Mouse (Mus musculus) limb, embryonic 11.5 days (tissue): ENCODE data around the gene Lyrm4. TPM values are rescaled to one million over a fixed set of nuclear protein-coding genes. Genes with fewer than 3 reads are reported as not detected.

ENCODE experiments used
- ATAC-seq: fragments of 200-750 bp; cut with Nextera tagmentation; 2 replicates; pipeline ENCODE4 v1.8.0; 2017; ENCODE audit warnings: low read depth; ENCODE audit not compliant: insufficient number of reproducible peaks, low FRiP score, low TSS enrichment
- DNase-seq: peaks from one replicate; pipeline ENCODE4 v3.0.0-alpha.2; 2015; ENCODE audit warnings: low spot score
- H3K27ac ChIP-seq: fragments of 300-500 bp; sonication (generic); replicated peaks from 2 replicates; pipeline ENCODE4 v1.5.1; 2014; ENCODE audit warnings: low read depth, mild to moderate bottlenecking, low read length
- H3K27me3 ChIP-seq: fragments of 300-500 bp; sonication (generic); 2 replicates; pipeline ENCODE4 v1.6.1; 2014; ENCODE audit warnings: mild to moderate bottlenecking, low read length, mixed read lengths; ENCODE audit not compliant: control insufficient read depth, insufficient read depth
- H3K36me3 ChIP-seq: fragments of 300-500 bp; sonication (generic); 2 replicates; pipeline ENCODE4 v1.6.1; 2014; ENCODE audit warnings: mild to moderate bottlenecking, low read length, moderate library complexity, mixed read lengths; ENCODE audit not compliant: control insufficient read depth, insufficient read depth
- H3K4me1 ChIP-seq: fragments of 300-500 bp; sonication (generic); 2 replicates; pipeline ENCODE4 v1.6.1; 2014; ENCODE audit warnings: low read length, mixed read lengths; ENCODE audit not compliant: control insufficient read depth, insufficient read depth
- H3K4me2 ChIP-seq: fragments of 300-500 bp; sonication (generic); 2 replicates; pipeline ENCODE4 v1.6.1; 2014; ENCODE audit warnings: low read depth, mild to moderate bottlenecking, moderate library complexity; ENCODE audit not compliant: severe bottlenecking
- H3K4me3 ChIP-seq: fragments of 300-500 bp; sonication (generic); 2 replicates; pipeline ENCODE4 v1.5.1; 2014; ENCODE audit warnings: low read depth, low read length
- H3K9ac ChIP-seq: fragments of 300-500 bp; sonication (generic); 2 replicates; pipeline ENCODE4 v1.6.1; 2014; ENCODE audit warnings: mild to moderate bottlenecking, low read length
- H3K9me3 ChIP-seq: fragments of 300-500 bp; sonication (generic); 2 replicates; pipeline ENCODE4 v1.6.1; 2016; ENCODE audit warnings: low read length; ENCODE audit not compliant: control insufficient read depth
- WGBS: fragments of 180-500 bp; shearing (Covaris S2); extraction: QIAGEN DNeasy Blood & Tissue Kit; methylation state at CpG from one replicate; pipeline ENCODE4 v1.1.7; 2014; 5-methylcytosine and 5-hydroxymethylcytosine counted together
- polyA plus RNA-seq: library from polyadenylated mRNA; unstranded; fragments of >200 nt; fragmentation: Nextera tagmentation; extraction: Ambion mirVana; gene quantifications from 2 replicates; pipeline ENCODE4 v1.2.1, GENCODE M21; 2014

Gene Lyrm4
- polyA plus RNA-seq, 1 experiment from 2014 or later: 20.6 TPM

DNA sequence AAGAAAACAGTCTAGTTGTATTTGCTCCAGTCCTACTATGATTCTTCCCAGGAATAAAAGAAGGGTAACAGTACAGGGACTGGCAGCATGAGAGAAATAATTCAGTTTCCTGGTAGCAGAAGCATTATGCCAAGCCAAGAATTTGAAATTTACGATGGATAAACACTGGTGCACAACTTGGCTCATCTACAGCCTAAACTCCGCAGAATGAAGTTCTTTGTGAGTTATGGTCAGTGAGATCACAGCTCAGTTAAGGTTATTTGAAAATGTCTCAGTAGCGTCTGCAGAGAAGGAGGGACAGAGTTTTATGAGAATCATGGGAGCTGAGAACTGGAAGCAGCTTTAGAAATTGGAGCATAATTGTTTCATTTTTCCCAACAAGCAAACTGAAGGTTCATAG lies 31.4 kb downstream of the Lyrm4 start:
- no peaks in the 10 kb centered on the region for H3K27me3 ChIP-seq
- H3K4me1 ChIP-seq: no peaks in the 10 kb centered on the region
- 85% methylated on average over 3 of the region's 3 CpGs for WGBS
- ATAC-seq (no peak), DNase-seq (no peak)
- H3K4me3 ChIP-seq: no peak overlapping the region
- no peak overlapping the region for H3K9ac ChIP-seq
- no peaks in the 10 kb centered on the region for H3K36me3 ChIP-seq
- no peak overlapping the region for H3K27ac ChIP-seq
- H3K4me2 ChIP-seq: no peak overlapping the region
- H3K9me3 ChIP-seq: no peaks in the 10 kb centered on the region

DNA sequence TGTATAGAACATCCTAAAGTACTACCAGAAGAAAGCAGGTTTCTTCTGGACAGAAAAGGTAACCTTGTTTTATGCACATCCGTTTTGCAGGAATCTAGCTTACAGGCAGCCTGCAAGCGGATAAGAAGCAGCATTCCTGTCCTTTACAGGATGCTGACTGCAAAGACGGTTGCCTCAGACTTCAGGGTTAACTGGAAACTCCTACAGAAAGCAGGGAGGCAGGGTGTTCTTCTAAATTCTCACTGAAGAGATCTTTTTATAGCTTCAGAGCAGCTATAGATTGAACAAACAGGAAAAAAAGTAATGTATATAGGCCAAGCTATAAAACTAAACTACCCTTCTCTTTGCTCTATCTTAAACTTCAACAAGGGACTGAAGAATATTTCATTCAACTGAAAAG lies 32.6 kb downstream of the Lyrm4 start:
- no peak overlapping the region for H3K9ac ChIP-seq
- H3K4me3 ChIP-seq: no peak overlapping the region
- H3K36me3 ChIP-seq: no peaks in the 10 kb centered on the region
- no peak for ATAC-seq
- DNase-seq: no peak
- no peaks in the 10 kb centered on the region for H3K9me3 ChIP-seq
- no peak overlapping the region for H3K4me2 ChIP-seq
- no peaks in the 10 kb centered on the region for H3K27me3 ChIP-seq
- WGBS: 89% methylated on average over 3 of the region's 3 CpGs
- no peaks in the 10 kb centered on the region for H3K4me1 ChIP-seq
- no peak overlapping the region for H3K27ac ChIP-seq

DNA sequence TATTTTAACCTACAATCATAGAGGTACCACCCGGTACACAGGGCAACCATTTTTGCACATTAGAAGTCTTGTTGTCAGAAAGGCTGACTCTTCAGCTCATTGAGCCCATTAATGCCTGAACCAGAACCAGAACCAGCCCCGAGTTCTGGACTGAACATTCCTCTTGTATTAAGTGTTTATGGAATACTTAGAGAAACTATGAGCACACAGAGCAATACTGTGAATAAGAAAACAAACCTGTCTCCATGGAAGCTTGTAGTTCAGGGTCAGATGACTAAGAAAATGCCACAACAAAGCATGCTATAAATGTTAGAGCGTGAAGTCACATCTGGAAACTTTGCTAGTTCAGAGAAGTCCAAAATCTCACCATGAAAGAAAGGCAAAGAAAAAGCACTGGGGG lies 35.7 kb downstream of the Lyrm4 start:
- no peaks in the 10 kb centered on the region for H3K27me3 ChIP-seq
- H3K4me1 ChIP-seq: no peaks in the 10 kb centered on the region
- H3K27ac ChIP-seq: no peak overlapping the region
- H3K9me3 ChIP-seq: no peaks in the 10 kb centered on the region
- no peak for DNase-seq
- ATAC-seq: no peak
- H3K36me3 ChIP-seq: no peaks in the 10 kb centered on the region
- WGBS: 91% methylated on average over 3 of the region's 3 CpGs
- H3K4me2 ChIP-seq: no peak overlapping the region
- H3K4me3 ChIP-seq: no peak overlapping the region
- H3K9ac ChIP-seq: no peak overlapping the region

DNA sequence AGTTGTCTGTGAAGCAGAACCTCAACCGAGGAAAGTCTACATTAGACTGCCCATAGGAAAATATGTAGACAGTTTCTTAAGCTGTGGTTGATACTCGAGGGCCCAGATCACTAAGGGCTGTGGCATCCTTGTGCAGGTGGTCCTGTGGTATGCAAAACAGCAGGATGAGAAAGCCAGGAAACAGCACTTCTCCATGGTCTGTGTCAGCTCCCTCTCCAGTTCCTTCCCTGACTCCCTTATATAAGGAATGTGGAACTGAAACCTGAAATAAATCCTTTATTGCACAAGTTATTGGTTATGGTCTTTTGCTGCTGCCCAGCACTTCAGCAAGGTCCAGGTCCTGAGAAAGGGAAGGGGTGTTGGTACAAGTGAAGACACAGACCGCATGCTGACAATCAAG lies 42.8 kb downstream of the Lyrm4 start:
- H3K4me3 ChIP-seq: no peak overlapping the region
- H3K27me3 ChIP-seq: no peaks in the 10 kb centered on the region
- 85% methylated on average over 3 of the region's 3 CpGs for WGBS
- no peak overlapping the region for H3K9ac ChIP-seq
- no peaks in the 10 kb centered on the region for H3K4me1 ChIP-seq
- ATAC-seq (no peak), DNase-seq (no peak)
- H3K27ac ChIP-seq: no peak overlapping the region
- H3K4me2 ChIP-seq: no peak overlapping the region
- H3K36me3 ChIP-seq: no peaks in the 10 kb centered on the region
- H3K9me3 ChIP-seq: no peaks in the 10 kb centered on the region

DNA sequence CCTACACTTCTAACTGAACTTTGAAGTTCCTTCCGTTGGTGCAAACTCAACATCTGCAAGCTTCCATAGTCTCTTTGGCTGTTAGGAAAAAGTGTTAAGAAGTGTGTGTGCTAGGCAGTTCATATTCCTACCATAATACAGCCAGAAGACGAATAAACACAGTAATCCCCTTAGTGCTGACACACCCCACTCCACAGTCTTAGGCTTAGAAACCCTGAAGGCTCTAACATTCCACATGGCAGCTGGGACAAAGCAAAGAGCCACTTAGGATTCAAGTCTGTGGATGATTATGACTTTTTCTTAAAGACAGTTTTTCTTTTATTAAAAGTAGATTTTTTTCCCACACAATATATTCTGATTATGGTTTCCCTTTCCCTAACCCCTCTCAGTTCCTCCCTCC lies 50.6 kb downstream of the Lyrm4 start:
- H3K36me3 ChIP-seq: no peaks in the 10 kb centered on the region
- DNase-seq (no peak), ATAC-seq (no peak)
- H3K4me3 ChIP-seq: no peak overlapping the region
- no peaks in the 10 kb centered on the region for H3K9me3 ChIP-seq
- no peak overlapping the region for H3K9ac ChIP-seq
- H3K27ac ChIP-seq: no peak overlapping the region
- no peaks in the 10 kb centered on the region for H3K4me1 ChIP-seq
- H3K4me2 ChIP-seq: no peak overlapping the region
- H3K27me3 ChIP-seq: no peaks in the 10 kb centered on the region
- WGBS: 95% methylated on average over 2 of the region's 2 CpGs

DNA sequence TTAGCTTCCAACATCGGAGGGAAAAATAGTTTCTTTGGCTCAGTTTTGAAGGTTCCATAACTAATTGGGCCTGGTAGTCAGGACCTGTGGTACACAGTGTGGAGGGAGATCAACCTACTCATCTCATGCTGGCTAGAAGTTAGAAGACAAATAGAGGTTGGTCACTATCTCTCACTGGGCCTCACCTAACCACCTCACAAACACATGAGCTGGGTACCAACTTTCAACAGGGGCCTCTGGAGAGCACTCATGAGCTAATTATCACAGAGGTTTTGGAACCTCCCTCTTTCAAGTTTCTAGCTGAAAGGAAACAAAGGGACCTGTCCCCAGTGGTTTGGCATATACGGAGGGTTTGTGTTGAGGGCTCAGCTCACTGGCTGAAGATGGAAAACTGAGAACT lies 59.8 kb downstream of the Lyrm4 start:
- no peak overlapping the region for H3K4me3 ChIP-seq
- no peak overlapping the region for H3K27ac ChIP-seq
- H3K4me2 ChIP-seq: no peak overlapping the region
- no peak overlapping the region for H3K9ac ChIP-seq
- H3K4me1 ChIP-seq: no peaks in the 10 kb centered on the region
- H3K9me3 ChIP-seq: no peaks in the 10 kb centered on the region
- no peaks in the 10 kb centered on the region for H3K36me3 ChIP-seq
- DNase-seq (no peak), ATAC-seq (no peak)
- WGBS: 73% methylated on average over 2 of the region's 2 CpGs
- no peaks in the 10 kb centered on the region for H3K27me3 ChIP-seq

DNA sequence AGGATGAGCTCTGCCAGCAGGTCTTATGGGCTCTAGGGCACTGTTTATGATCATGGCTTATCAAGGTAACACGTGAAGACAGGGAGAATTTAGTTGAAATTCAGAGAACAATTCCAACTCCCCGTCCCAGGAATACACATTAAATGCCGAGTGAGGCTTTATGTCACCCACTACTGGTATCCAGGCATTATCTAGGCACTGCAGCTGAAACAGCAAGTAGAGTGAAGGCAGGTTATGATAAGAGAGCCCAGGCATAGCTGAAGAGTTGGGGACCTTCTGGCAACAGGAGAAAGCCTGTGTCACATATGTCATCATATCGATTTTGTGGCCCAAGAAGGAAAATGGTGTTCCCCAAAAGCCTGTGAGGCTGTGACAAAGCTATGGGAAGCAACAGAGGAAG lies 60.4 kb downstream of the Lyrm4 start:
- H3K36me3 ChIP-seq: no peaks in the 10 kb centered on the region
- WGBS: 82% methylated on average over 4 of the region's 4 CpGs
- H3K27ac ChIP-seq: no peak overlapping the region
- no peak for DNase-seq
- no peaks in the 10 kb centered on the region for H3K4me1 ChIP-seq
- no peak overlapping the region for H3K9ac ChIP-seq
- no peaks in the 10 kb centered on the region for H3K9me3 ChIP-seq
- no peak for ATAC-seq
- no peak overlapping the region for H3K4me3 ChIP-seq
- H3K27me3 ChIP-seq: no peaks in the 10 kb centered on the region
- no peak overlapping the region for H3K4me2 ChIP-seq

DNA sequence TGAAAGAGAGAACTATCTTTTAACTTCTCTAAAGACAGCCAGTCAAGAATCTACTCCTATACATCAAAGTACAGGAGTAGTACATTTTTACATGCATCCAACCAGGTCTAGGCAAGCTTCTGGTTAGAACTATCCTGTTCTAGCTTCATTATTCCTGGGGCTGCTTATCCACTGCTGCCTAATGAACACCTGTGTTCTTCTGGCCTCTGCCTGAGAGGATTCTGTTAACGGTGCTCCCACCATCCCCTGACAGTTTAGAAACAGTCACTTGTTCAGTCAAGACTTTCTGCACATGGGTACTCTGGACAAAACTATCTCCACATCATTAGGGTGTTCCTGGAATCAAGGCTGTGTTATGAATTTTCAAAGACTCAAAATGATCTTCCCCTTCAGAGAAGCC lies 60.8 kb downstream of the Lyrm4 start:
- ATAC-seq: no peak
- Histone ChIP-seq H3K4me2 (no peak overlapping the region), H3K9ac (no peak overlapping the region), H3K36me3 (no peaks in the 10 kb centered on the region), H3K9me3 (no peaks in the 10 kb centered on the region), H3K4me1 (no peaks in the 10 kb centered on the region), H3K4me3 (no peak overlapping the region), H3K27ac (no peak overlapping the region), H3K27me3 (no peaks in the 10 kb centered on the region)
- WGBS: 90% methylated on average over 1 of the region's 1 CpGs
- no peak for DNase-seq

DNA sequence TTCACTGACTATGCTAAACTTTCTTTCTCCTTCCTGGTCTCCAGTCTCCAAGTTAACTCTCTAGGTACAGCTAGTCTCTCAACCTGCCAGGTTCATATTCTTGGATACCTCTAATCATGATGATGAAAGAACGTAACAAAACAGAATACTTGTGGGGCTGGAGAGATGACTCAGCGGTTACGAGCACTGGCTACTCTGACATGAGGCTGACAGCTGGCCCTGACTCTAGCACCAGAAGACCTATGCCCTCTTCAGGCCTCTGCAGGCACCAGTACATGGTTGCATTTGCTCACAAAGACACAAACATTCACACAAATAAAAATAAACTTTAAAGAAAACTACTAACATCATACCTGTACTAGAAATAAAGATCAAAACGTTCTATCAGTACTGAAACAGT lies 81.8 kb downstream of the Lyrm4 start:
- Histone ChIP-seq H3K9me3 (no peaks in the 10 kb centered on the region), H3K36me3 (no peaks in the 10 kb centered on the region), H3K4me3 (no peak overlapping the region), H3K4me2 (no peak overlapping the region), H3K4me1 (no peaks in the 10 kb centered on the region), H3K27me3 (no peaks in the 10 kb centered on the region), H3K9ac (no peak overlapping the region), H3K27ac (no peak overlapping the region)
- DNase-seq (no peak), ATAC-seq (no peak)
- WGBS: 88% methylated on average over 4 of the region's 4 CpGs
